Mouse (Mus musculus) spleen, postnatal 10 days (tissue): Measurements from ENCODE around the gene B3gnt6.
"Not testable (repeated sequence)": the region's sequence is repeated elsewhere in the genome, so short reads cannot be mapped to it uniquely, and the experiment has no call there.

Experiments used
- DNase-seq, 2 experiments: peaks; one replicate each; pipeline ENCODE4 v3.0.0; 2021 to 2022; ENCODE audit warnings: low spot score in 2 of 2

B3gnt6 gene

DNA sequence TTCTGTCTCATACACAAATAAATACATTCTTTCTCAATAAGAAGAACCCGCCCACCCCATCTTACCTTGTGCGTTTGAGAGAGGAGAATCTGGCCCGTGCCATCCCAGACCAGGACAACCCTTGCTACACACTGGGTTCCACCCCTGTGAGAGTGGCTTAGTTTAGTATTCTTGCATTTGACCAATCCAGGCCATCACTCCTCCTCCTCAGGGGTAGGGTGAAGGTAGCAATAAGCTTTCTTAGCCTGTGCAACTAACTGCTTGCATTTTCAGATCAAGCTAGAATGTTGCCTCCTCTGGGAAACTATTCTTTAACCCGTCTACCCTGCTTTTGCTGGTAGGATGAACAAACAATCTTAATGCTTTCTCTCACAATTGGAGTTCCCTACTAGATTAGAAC is at the start of gene B3gnt6:
Gene B3gnt6, minus strand, starts transcription at position 101 of the 400 bp plus-strand sequence.
- DNase-seq: no peak

DNA sequence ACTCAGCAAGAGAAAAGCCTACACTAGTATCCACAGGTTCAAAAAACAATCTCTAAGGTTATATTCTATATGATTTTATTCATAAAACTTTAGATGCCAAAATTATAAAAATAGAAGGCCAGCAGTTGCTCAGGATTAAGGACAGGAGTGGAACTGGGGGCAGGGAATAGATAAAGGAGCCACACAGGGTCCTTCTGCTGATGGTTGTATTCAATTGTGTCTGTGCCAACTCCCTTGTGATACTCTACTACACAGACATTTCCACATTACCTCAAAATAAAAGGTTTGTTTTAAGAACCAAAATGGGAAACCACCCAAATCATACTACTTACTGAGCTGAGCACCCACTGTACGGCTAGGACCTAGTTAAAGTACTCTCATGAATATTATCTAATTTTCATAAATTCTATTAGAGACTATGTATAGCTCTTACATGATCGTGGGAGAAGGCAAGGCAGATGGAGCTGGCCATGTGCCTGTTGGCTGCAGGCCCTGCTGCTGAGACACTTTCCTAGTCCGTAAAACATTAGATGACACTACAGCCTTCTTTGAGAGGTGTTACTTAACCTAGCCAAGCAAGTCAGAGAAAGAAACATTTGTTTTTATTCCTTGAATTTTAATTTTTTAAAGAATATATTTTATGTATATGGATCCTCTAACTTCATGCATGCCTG is 37.5 kb upstream of the B3gnt6 start:
- no peak for DNase-seq

- DNase-seq: no peak
These were observed 24.5 kb upstream of the B3gnt6 start for GRCm38 (mm10) chr7:98223796-98224195.

- DNase-seq: no peak
These were observed 17.4 kb upstream of the B3gnt6 start for GRCm38 (mm10) chr7:98216713-98217112.

DNA sequence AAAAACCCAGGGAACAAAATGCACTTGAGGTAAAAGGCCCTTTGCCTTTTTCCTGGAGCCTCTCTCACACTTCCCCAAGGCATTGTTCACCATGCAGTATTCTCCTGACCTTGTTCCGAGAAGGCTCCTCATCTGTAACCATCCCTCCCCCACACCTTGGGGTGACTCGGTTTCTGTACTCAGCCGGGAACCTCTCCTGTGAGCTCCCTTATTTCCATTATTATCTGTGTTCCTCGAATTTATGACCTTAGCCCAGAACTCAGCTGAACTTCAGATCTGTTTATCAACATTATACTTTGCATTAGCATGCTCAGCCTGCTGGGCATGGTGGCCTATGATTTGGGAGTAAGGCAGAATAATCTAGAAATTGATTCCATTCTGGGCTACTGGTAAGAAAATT is 3.7 kb upstream of the B3gnt6 start:
- DNase-seq: no peak

GRCm38 (mm10) chr7:98201493-98202028 is 2.3 kb upstream of the B3gnt6 start:
- DNase-seq: no peak

- DNase-seq: no peak
These were observed 1.1 kb upstream of the B3gnt6 start for GRCm38 (mm10) chr7:98200396-98200795.

DNA sequence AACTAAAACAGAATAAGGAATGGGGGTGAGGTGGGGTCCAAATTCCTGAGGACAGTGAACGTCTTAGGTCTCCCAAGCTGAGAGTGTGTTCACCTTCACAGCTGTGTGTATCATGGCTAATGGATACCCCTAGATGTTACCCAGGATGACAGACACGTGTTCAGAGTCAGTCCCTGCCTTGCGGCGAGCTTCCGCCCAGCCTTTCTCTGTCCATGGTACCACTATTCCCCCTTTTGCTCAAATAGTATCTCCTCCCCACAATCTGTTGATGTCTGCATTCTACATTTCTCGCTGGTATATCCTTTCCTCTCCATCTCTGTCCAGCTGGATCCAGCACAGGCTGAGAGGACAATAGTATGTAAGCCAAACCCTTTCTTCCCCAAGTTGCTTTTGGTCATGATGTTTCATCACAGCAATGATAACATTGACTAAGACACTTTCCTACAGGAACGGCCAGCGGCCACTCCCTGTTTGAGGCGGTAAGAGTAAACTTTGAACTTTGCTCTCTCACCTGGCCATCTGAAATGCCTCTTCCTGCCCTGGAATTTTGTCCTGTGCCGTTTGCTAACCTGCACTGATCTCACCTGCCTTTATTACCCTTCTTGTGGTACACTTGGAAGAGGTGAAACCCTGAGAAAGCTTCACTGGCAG is 4.0 kb downstream of the B3gnt6 start:
- no peak for DNase-seq

DNA sequence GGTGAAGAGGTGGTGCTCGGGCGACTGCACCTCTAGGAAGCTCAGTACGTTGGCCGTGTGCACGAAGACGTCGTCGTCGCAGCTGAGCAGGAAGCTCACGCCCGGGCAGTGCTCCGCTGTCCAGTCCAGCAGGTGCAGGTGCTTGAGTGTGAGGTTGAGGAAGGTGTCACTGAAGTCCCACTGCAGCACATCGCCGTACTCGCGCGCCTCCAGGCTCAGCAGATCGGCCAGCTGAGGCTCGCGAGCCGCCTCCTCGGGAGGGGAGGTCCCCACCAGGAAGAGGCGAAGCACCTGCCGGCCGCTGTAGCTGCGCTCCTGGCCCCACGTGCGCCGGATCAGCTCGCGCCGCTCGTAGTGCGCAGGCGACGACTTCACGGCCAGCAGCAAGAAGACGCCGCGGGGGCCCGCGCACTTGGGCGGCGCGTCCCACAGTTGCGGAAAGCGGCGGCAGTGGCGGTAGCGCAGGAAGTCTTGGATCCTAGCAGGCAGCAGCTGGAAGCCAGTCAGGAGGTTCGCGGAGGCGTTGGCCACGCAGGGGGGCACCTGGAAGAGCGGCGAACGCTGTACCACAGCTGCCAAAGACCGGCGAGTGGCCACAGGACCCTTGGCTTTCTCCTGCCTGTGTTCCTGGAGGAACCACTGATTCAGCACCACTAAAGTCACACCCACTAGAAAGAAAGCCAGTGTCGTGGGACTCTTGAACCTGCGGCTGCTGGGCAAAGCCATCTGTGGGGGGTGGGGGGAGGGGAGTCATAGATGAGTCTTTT is 5.1 kb downstream of the B3gnt6 start:
- DNase-seq: no peak

GRCm38 (mm10) chr7:98193515-98194025 is 5.7 kb downstream of the B3gnt6 start:
- DNase-seq: peak in 1 of 2 experiments; percentile 50

- DNase-seq: peak in 1 of 2 experiments; percentile 56
These were observed 7.6 kb downstream of the B3gnt6 start for GRCm38 (mm10) chr7:98191571-98192250.

DNA sequence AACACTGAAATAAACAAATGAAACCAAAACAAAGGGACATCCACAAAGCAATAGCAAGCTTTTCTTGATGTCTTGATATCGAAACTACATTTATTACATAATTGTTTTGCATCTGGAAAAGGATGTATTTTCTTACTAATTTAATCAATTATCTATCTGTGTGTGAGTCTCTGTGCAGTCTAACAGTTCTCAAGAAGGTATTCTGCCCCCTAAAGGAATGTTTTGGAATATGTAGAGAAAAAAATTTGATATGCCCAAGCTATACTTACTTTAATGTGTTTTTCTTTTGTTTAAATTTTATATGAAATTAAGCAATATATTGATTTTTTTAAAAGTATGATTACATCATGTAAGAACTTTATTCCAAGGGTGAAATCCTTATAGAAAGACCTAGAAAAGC is 8.7 kb downstream of the B3gnt6 start:
- DNase-seq: no peak

DNA sequence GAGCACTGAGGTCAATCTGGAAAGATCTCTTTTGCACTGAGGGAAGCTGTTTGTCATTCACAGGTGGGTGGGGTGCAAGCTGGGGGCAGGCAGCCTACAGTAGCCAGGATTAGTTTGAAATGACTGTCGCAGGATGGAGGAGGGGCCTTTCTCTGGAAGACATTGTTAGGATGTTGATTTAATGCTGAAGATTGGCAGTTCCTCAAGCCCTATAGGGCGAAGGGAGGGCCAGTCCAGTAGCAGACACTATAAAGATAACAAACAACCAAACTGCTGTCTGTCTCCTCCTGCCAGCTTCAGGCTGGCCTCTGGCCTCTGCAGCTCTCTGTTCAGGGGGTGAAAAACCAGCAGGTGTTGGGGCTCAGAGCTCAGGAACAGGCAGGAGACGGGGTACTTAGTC is 9.5 kb downstream of the B3gnt6 start:
- no peak for DNase-seq

GRCm38 (mm10) chr7:98188680-98189079 is 10.6 kb downstream of the B3gnt6 start:
- no peak for DNase-seq

DNA sequence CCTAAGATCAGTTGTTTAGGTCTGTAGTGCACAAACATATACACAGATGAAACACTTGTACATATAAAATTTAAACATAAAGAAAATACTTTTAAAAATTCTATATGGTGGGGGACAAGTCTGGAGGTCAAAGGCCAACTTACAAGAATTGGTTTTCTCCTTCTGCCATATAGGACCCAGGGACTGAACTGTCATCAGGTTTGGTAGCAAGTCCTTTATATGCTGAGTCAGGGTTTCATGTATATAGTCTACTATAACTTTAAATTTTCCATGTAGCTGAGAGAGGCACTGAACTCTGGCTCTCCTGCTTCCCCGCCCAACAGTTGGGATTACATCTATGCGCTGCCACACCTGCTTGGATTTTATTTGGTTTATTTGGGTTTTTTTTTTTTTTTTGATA is 11.0 kb downstream of the B3gnt6 start:
- no peak for DNase-seq

DNA sequence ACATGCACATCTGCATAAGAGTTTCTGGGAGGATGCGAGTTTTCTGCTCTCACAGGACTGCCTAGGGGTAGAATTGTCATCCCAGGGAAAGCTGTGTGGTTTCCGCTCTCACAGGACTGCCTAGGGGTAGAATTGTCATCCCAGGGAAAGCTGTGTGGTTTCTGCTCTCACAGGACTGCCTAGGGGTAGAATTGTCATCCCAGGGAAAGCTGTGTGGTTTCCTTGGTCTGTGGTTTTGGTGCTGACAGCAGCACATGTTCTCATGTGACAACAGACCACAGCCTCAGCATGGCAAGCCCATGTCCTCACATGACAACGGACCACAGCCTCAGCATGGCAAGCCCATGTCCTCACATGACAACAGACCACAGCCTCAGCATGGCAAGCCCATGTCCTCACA is 11.9 kb downstream of the B3gnt6 start:
- DNase-seq: not testable (repeated sequence)

GRCm38 (mm10) chr7:98186637-98187036 is 12.6 kb downstream of the B3gnt6 start:
- no peak for DNase-seq

DNA sequence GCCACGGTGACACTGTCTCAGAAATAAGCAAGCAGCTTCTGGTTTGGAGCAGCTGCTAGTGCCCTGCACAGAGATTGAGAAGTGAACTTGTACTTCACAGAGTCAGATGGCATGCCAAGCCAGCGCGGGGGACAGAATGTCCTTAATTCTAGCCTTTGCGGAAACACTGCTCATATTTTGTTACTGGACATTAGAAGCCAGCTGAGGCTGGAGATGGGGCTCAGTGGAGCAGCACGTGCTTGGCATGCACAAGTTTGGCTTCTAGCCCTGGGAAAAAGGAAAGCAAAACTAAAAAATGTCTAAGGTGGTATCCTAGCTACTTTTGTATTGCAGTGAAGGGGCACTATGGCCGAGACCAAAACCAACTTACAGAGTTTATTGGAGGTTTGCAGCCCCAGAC is 14.0 kb downstream of the B3gnt6 start:
- DNase-seq: no peak

DNA sequence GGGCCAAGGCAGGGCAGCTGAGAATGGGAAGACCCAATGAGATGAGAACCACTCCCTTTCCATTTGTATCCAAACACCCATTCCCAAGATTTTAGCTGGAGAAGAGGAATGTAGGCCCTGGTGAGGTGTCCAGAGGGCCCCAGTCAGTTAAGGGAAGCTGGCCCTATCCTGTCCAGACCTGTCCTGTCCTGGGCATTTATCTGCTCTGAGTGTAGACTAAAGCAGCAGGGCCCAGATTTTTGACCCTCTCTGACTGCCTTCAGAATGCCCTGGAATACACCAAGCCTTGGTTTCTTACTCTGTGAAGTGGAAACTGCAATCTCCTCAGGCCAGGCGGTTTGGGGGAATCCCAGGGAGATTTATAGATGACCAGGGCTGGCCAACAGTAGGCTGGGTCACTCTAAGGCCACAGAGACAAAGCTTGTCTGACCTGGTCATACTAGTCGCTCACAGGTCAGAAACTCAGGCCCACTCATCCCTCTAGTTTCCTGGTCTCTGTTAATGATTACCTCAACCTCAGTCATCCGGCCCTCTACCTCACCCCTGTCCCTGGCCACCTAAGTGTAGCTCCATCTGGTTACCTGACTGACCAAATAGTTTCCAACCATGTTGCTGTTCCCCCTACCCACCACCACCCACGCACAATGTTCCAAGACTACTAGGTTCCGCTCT is 20.6 kb downstream of the B3gnt6 start:
- peak in 1 of 2 experiments; percentile 19 for DNase-seq

DNA sequence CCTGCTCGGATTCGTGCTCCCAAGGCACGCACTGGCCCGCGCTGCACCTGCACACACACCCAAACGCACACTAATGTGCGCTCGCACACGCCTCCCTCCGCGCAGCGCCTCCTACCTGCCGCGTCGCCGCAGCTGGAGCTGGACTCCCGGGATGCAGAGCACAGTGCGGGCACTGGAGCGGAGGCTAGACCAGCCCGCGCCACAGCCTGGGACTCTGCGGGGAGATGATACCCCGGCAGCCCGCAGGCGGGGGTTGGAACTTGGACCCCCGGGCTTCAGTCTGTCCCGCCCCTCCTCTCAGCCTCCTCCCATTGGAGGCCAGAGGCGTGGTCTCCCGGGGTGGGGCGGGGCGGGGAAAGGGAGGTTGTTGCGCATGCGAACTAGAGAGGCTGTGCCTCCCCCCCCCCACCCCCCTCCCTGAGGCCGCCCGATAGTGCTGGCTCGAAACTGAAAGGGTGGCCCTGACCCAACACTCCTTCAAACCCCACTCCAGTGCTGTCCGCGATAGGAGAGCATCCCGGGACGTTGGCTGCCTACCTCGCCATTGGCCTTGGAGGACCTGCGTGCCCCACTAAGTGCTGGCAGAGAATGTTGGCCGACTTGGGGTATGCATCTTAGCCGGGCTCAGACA is 21.2 kb downstream of the B3gnt6 start, which contains the start of gene Capn5:
Gene Capn5, minus strand, starts transcription at position 346 of the 631 bp plus-strand sequence.
- DNase-seq: peak; percentile 79

GRCm38 (mm10) chr7:98177566-98177928 is 21.7 kb downstream of the B3gnt6 start:
- peak in 1 of 2 experiments; percentile 59 for DNase-seq
